Mouse (Mus musculus) ES-Bruce4 (cell line): ENCODE data around the gene C1ra.

ENCODE experiments used
- CTCF ChIP-seq: IDR thresholded peaks from one replicate; pipeline ENCODE4 v1.8.1; 2011; ENCODE audit warnings: low read depth, low read length
- EP300 ChIP-seq: IDR thresholded peaks from 2 replicates; pipeline ENCODE4 v1.6.1; 2011; ENCODE audit warnings: low read depth, low read length; ENCODE audit not compliant: insufficient read depth
- POLR2A ChIP-seq: IDR thresholded peaks from one replicate; pipeline ENCODE4 v1.8.1; 2011; ENCODE audit warnings: low read length; ENCODE audit not compliant: insufficient read depth

DNA sequence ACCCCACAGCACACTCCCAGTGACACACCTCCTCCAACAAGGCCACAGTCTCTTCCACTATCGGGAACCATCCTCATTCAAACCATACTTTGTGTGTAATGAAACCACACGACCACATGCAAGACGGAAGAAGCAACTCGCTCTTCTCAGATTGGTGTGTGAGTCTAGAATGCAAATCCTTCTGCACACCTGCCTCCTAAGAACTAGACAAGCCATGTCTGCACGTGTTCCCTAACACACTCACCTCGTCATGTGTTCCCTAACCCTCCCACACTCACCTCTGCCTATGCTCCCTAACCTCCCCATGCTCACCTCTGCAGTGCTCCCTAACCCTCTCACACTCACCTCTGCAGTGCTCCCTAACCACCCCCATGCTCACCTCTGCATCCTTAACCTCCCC is 20.8 kb upstream of the C1ra start:
- no peak for TF ChIP-seq CTCF
- no peak for TF ChIP-seq EP300
- TF ChIP-seq POLR2A = no peak
